Mouse (Mus musculus) heart, postnatal 36 days (tissue): ENCODE measurements around the gene Nptx1. TPM values are rescaled to one million over a fixed set of nuclear protein-coding genes. Genes with fewer than 3 reads are reported as not detected.
A peak's percentile ranks its signal among the peaks of the same experiment; 100 is the strongest.

ENCODE experiments used
- DNase-seq, 2 experiments: peaks; one replicate each; pipeline ENCODE4 v3.0.0; 2021 to 2022
- intact Hi-C: fragments of 180-260 bp; cut with DNase I; formaldehyde crosslinking; loops from one replicate; pipeline ENCODE4 v1.15.1; 2025
- total RNA-seq, 2 experiments: library from RNA; stranded (reverse); gene quantifications; 2 replicates each; pipeline ENCODE4 v1.2.3; 2021

Nptx1 gene
- total RNA-seq, 2 experiments from 2014 or later = 0.25 to 0.27 TPM

DNA sequence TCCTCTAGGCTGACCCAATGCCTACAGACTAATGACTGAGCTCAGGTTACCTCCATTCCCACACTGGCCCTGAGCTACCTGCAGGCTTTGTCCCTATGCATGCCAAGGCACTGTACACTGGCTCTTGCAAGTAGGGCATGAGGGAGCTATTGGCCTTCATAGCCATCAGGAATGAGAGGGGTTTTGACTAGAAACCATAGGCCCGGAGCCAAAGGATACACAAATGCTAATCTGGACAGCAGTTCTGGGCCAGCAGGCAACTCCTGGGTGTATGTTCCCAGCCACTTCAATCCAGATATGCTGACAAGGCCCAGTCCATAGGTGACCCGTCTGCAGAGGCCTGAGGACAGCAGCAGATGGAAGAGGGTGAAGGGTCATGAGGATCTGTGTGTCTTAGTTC is 47.5 kb downstream of the Nptx1 start:
- intact Hi-C loops = loop anchor here (5.0 kb wide), 3 partner anchors 282 to 492 kb away; no protein-coding TSS in a partner anchor
- DNase-seq = no peak

- intact Hi-C loops = no loop called here
- no peak for DNase-seq
Observed at GRCm38 (mm10) chr11:119499297-119499696, 48.3 kb downstream of the Nptx1 start.

DNA sequence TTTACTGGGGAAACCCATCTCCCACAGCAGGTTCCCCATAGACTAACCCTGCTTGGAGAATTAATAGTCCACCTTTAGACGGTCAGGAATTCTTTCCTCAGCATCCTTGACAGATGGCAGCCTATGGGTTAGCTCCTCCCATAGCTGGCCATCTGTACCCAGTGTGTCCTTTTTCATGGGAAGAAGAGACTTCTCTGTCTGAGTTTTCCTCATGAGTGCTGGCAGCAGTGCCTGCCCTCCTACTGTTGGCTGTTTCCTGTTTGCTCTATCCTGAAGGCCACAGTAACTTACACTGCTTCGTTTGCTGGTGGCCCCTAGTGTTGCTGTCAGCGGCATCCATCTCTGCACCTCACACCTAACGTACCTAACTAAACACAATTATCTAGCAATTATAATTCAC is 50.1 kb downstream of the Nptx1 start:
- no peak for DNase-seq
- intact Hi-C loops = no loop called here

GRCm38 (mm10) chr11:119496147-119496546 is 51.4 kb downstream of the Nptx1 start:
- intact Hi-C loops = no loop called here
- DNase-seq = no peak

DNA sequence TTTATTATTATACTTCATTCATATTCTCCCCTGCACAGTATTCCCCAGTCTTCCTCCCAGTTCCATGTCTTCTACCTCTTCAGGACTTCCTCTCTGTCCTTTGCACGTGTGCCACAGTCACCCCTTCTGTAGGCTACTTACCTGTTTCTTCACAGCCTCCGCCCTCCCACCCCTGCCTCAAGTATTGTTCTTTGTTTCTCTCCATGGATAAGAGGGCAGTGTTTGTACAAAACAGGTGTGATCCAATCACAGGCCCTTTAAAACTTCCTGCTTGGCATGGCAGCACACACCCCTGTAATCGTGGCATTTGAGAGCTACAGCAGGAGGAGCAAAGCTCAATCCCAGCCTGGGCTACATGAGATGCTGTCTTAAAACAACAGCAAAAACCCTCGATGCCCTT is 54.0 kb downstream of the Nptx1 start:
- DNase-seq = no peak
- intact Hi-C loops = loop anchor here (5.0 kb wide), 2 partner anchors 109 to 156 kb away; partner anchors contain the start of gene Rptor

GRCm38 (mm10) chr11:119492830-119493229 is 54.7 kb downstream of the Nptx1 start:
- intact Hi-C loops = loop anchor here (5.0 kb wide), 2 partner anchors 109 to 156 kb away; partner anchors contain the start of gene Rptor
- DNase-seq = no peak

DNA sequence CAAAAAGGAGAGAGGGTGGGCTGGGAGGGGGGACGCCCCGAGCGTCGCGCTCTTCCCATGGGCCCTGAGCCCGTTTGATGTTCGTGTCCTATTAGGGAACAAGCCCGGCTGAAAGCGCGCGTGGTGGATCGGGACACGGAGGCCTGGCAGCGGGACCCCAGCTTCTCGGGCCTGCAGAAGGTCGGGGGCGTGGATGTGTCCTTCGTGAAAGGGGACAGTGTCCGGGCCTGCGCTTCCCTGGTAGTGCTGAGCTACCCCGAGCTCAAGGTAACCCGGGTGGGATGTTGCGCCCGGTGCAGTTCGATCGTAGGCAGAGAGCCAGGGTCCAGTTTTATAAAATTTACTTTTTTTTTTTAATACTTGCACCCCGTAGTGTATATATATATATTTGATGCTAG is 55.9 kb downstream of the Nptx1 start:
- no peak for DNase-seq
- intact Hi-C loops = loop anchor here (5.0 kb wide), 2 partner anchors 111 to 154 kb away; partner anchors contain the start of gene Rptor

- DNase-seq = peak; percentile 99 to 100
- intact Hi-C loops = loop anchor here (5.0 kb wide), 2 partner anchors 111 to 154 kb away; partner anchors contain the start of gene Rptor
Observed at GRCm38 (mm10) chr11:119490861-119491689, 56.5 kb downstream of the Nptx1 start, which contains the start of gene Endov. Gene Endov, plus strand, starts transcription at chr11:119491347.

Other genes with a start within 250 kb of the Nptx1 start
- 10 to 100 TPM; 64.4 to 72.8 TPM for gene Eif4a3, start 247.7 kb downstream of the Nptx1 start, total RNA-seq
- gene Card14, start 240.0 kb downstream of the Nptx1 start, total RNA-seq = under 1 TPM; 0.06 to 0.16 TPM
- gene Sgsh, start 192.2 kb downstream of the Nptx1 start, total RNA-seq = 1 to 10 TPM; 4.9 to 5.3 TPM
- 1 to 10 TPM; 3.7 to 4.3 TPM for gene Slc26a11, start 192.2 kb downstream of the Nptx1 start, total RNA-seq
- gene Rnf213, start 154.7 kb downstream of the Nptx1 start, total RNA-seq = 10 to 100 TPM; 15.1 to 20.1 TPM
- gene Endov, start 56.4 kb downstream of the Nptx1 start, total RNA-seq = 1 to 10 TPM; 8.0 TPM
- gene Rptor, start 55.2 kb upstream of the Nptx1 start, total RNA-seq = 10 to 100 TPM; 34.8 to 36.0 TPM